Mouse (Mus musculus) lung, postnatal 10 days (tissue): ENCODE results near the gene Slc5a11.

Experiments used
- DNase-seq: peaks from one replicate; pipeline ENCODE4 v3.0.0; 2021

The Slc5a11 gene

DNA sequence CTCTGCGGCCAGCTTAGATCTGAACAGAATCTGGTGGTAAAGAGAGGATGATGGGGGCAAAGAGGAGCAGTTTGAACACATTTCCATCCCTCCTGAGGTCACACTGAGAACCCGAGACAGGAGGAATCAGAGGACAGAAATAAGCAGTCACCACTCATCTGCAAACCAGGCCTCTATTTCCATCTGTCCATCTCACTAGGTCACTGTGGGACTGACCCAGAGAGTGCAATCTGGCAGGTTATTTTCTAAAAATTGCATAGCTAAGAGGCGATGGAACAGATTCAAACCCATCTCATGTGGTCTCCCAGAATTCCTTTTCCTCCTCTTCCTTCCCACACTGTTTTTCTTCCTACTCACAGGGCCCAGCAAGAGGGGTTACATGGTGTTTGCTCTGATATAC, 73.3 kb downstream of the Slc5a11 start:
- DNase-seq = no peak

DNA sequence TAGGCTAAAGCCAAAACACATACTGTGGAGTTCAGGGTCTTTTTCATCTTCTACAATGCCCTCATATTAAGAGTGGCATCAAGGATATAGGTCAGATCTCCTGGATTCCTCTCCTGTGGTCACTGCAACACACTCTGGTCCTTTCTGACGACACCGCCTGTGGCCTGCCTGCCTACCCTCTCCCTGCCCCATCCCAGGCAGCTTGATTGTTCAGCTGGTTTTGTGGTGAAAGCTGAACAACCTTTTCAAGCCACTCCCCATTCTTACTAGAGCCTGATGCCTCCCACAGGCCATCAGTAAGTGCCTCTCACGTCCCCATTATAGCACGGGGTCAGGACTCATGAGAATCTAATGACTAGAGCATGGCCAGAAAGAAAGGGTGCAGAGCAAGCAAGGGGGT, 74.6 kb downstream of the Slc5a11 start:
- no peak for DNase-seq

DNA sequence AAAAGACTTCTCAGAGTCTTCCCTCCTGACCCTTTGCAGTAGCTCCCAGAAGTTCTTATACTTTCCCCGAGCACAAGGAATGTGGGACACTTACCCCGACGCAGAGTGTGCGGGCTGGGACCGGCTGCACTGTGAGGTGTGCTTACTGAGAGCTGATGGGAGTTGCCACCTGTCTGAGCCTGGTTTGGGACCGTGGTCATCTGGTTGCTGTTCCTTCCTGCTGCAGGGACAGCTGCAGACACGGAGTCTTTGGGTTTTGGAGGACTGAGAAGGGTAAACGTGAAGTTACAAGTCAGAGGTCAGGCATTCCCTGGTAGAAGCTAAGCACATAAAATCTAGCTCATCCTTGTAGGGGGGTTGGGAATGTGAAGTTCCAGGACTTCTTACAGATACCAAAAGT, 77.4 kb downstream of the Slc5a11 start:
- no peak for DNase-seq

DNA sequence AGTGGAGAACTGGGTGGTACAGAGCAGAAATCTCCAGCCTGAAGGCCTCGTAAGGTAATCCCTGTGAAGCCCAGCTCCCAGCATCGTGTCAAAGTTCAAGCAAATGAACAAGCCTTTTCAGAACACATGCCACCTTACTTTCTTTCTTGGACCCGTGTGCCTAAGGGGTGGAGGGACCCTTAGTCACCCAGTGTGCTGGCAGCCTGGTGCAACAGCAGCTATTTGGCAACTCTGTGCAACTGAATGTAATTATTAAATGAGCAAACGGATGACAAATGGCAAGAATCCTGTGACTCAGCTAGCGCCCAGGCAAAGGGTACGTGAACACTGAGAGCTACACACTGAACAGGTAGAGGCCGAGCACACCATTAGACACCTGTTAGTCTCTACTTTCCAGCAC, 79.3 kb downstream of the Slc5a11 start:
- DNase-seq = no peak

DNA sequence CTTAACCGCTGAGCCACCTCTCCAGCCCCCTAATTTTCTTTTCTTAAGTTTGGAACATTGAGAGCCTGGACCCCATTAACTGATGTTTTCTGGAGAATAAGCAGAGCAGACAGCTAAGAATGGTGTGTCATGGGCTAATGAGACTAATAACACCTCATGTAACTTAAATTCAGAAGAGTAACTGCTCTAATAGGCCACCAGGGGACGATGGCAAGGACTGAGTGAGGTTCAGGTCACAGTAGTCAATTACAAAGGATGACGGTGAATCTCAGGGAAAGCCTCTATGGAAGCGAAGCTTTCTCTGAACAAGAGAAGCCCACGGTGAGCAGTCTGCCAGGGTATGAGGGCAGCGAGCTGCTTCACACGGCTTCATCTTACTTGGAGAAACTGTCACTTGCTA, 80.8 kb downstream of the Slc5a11 start:
- no peak for DNase-seq

DNA sequence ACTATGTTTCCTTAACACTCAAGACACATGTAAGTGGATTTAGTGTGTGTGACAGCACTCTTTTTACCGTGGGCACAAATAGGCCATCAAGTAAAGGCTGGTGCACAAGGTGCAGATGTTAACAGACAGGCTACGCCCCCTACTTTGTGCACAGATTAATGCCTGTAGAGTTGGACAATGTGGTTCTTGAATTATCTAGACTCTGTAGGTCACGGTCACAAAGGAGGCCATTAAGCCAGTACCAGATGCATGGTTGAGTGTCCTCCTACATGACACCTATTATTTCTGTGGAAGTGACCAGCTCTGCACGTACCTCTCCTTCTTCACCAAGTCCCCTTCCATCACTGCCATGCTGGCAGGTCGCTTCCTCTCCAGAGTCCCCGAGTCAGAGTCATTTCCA, 81.5 kb downstream of the Slc5a11 start:
- no peak for DNase-seq

DNA sequence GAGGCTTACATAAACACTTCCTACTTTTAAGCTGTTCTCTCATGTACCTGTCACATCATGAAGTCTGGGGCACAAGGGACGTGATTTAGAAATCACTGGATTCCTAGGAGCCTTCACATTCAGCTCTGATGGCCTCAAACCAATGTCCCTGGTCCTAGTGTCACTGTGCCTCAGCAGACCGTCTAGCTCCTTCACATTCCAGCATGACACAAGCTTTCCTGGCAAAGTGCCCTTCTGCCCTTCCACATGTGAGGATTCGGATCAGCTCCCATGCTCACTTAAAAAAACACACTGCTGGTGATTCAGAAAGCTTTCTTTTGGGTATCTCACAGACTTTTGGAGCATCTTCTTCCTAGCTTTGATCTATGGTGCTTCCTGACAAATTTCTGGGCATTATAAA, 83.6 kb downstream of the Slc5a11 start:
- DNase-seq = peak; percentile 63

DNA sequence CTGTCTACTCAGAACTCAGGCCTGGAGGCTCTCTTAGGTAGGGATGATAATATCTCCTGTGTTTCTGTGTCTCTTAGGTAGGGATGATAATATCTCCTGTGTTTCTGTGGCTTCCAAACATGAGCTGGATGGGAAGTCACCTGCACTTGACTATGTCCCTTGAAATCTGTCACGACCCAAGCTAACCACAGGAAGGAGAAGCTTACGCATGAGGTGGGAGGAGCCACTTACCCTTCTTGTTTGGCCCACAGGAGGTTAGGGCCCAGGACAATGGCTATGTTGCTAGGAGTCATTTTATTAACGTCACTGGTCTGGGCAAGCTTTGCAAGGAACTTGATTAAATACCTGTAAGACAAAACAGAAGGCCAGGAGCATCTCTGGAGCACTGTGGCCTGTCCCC, 85.7 kb downstream of the Slc5a11 start:
- no peak for DNase-seq

DNA sequence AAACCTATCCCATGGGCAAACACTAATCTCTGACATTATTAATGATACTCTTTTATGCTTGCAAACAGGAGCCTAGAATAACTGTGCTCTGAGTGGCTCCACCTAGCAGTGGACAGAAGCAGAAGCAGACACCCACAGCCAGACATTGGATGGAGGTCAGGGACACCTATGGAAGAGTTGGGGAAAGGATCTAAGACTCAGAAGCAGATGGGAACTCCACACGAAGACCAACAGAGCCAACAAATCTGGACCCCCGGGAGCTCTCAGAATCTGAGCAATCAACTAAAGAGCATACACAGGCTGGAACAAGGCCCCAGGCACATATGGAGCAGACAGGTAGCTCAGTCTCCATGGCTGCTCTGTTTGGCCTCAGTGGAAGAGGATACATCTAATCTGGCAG, 90.8 kb downstream of the Slc5a11 start:
- no peak for DNase-seq

DNA sequence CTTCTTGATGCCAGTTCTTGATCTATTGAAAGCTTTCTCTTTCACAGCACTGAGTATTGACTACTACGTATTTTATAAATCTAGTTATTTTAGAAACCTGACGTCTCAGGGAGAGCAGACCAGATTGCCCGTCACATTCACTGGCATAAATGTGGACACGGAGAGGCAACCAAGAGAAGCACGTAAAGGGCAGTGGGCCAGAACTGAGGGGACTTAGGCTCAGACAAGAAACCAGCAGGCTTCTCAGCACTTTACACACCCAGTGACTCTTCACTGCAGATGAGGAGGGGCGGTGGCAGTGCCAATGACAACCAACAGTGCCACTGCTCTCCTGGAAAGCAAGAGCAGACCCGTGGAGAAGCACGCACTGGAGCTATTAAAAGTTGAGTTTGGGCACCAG, 92.7 kb downstream of the Slc5a11 start:
- no peak for DNase-seq

DNA sequence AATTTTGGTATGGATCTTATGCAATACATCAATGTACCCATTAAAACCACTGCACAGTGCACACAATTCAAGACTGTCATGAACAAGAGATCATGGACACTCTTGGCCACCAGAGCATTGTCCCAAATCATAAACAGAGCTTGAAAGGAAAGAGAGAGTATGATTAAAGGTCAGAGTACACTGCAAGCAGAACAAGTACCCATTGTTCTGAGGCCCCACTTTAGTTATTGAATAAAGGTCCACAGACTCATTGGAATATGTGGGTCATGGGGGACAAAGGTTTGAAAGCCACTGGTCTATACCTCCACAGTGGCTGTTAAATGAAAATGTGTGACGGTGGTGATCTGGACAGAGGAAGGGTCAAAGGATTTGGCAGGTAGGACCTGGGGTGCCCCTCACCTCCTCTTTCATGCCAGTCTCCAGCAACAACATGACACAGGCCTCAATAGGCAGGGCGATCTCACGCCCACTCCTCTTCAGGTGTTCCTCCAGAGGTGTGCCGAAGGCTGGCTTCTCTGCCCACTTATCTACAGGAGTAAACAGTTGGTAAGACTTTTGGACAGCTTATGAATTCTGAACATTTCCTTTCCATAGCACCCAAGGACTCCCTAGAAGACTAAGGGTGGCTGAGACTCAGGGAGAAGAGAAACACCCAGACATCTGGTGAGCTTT, 93.4 kb downstream of the Slc5a11 start:
- DNase-seq = no peak

DNA sequence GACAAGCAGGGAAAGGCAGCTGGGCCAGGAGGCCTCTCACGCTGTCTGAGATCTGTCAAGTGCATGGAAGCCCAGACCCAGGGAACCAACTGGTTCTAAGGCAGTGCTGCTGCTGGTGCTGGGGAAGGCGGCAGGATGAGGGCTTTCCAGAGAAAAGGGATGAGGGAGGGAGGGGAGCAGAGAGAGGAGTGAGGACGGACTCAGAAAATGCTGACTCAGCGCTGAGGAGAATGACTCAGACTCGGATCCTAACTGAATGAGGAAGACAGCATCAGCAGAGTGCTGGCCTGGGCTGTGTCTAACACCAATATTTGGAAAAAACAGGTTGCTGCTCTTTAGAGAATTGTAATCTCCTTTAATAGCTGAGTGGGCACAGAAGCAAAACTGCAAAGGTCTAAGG, 97.3 kb downstream of the Slc5a11 start:
- DNase-seq = no peak

DNA sequence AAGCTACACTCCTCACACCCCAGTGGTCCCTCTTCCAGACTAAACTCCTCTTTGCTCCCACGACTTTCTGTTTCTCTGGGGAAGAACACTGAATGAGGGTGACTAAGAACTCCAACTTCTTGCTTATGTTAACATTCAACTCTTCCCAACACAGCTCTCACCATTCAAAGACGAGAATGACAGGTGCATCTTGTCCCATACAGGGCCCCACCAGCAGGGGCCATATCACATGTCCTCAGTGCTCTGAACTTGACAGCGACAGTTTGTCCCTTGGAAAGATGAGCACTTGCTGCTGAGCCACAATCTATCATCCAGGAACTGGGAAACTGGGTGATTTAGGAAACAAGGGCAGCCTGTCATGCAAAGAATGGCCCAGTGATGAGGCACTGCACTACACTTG, 98.2 kb downstream of the Slc5a11 start:
- no peak for DNase-seq

DNA sequence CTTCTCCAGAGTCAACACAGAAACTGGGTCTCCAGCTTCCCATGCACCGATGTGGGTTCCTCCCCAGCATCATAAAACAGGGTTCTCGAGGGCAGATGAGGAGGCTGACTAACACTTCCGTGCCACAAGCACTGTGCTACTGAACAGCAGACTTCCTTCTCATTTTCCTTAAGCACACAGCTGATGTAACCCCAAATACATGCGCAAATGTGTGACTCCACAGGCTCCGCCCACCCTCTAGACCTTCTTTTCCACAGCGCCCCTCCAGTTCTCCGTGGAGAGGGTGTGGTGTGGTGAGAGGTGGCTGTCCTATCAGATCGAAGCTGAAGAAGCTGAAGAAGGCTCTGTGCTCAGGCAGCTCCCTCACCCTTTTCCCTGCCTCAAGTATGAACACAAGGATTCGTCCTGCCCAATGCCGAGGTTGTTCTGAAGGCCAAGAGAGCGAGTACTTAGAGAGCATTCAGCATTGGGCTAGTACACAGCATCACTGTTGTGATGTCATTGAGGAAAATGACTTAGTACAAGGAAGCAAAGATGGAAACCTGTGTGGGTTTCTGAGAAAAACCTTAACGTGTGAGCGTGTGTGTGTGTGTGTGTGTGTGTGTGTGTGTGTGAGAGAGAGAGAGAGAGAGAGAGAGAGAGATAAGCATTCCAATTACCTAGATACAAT, 108.0 kb downstream of the Slc5a11 start:
- DNase-seq = peak; percentile 44
